Mouse (Mus musculus) lung, postnatal 25 days (tissue): ENCODE results near the gene Tbc1d23.
A peak's percentile ranks its signal among the peaks of the same experiment; 100 is the strongest.
"Not testable (repeated sequence)": the region's sequence is repeated elsewhere in the genome, so short reads cannot be mapped to it uniquely, and the experiment has no call there.

ENCODE experiments used
- DNase-seq: peaks from one replicate; pipeline ENCODE4 v3.0.0; 2022; ENCODE audit warnings: low spot score

Gene Tbc1d23

GRCm38 (mm10) chr16:57215957-57216356, 15.3 kb downstream of the Tbc1d23 start:
- DNase-seq = peak; percentile 24

DNA sequence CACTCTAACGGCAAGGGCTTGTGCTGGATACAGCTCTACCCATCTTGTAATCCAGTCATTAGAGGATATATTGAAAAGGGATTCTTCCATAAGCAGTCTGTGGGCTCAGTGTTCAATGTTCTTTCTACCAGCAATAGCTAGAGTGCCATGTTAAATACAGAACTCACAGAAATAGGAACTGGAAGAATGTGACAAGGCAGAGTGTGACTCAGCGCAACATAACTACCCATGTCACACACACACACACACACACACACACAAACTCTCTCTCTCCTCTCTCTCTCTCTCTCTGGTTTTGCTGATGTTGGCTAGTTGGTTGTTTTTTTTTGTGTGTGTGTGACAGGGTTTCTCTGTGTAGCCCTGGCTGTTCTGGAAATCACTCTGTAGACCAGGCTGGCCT, 20.3 kb downstream of the Tbc1d23 start:
- DNase-seq = no peak

DNA sequence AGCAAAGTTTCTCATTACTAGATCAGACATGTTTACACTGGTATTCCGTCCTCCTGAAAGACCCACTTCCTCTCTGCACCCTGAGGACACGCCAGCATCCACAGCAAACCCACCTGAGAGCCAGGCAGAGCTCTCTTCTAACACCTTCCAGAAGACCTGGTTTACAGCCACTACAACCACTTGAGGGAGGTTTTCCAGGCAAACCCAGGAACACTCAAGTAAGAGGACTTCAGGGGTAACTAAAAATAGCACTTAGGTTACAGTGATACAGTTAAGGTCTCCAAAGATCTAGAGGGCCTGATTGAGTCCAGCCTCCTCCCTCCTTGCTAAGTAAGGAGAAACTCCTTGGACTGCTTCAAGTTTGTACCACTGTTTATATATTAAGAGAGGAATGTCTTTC, 23.0 kb downstream of the Tbc1d23 start:
- DNase-seq = peak; percentile 64

DNA sequence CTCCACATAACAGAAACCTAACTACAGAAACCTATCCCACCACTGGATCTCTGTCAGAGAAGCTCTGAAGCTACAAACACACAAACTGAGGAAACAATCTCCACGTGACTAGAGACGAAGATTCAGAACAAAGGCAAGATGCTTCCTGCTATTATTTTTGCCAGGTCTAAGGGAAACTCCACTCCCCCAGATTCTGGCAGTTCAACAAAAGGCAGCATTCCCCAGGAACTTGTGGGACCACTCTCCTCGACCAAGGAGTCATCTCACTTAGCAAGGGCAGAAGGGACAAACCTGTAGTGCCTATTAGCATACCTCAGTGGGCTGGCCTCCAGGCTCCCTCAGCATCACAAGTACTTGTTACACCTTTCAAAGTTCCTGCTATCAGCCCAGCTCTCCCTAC, 34.0 kb downstream of the Tbc1d23 start:
- DNase-seq = no peak

DNA sequence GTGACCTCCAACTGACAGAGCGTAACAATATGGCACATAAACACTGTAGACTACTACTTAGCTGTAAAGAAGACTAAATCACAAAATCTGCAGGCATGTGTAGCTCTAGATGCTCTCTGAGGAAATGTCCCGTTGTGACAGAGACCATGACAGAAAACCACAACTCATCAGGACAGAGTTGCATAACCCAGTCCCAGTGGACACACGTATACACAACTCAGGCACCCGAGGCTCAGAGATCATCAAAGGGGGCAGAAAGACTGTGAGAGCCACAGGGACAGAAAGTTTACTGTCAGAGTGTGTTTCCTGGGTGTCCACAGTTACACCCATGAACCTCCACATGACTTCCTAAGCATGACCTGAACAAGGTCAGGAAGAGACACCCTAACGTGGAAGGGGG, 34.7 kb downstream of the Tbc1d23 start:
- no peak for DNase-seq

- DNase-seq = no peak
Measured at GRCm38 (mm10) chr16:57191214-57191613, 40.1 kb downstream of the Tbc1d23 start.

DNA sequence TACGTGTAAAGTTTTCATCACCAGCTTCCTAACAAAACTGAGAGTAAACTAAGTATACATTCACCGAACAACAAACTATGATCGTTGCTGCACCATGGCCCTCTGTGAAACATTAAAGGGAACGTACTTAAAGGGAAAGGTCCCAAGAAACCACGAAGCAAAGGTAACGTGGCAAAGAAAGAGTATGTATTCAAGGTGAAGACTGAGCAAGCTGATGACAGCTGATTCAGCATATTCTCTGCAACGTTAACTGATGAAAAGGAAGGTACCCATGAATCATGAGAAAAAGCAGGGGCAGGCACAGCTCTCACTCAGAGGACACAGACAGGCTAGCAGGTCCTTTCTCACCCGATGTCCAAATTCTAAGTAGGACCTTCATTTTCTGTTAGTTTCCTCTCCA, 40.9 kb downstream of the Tbc1d23 start:
- no peak for DNase-seq

DNA sequence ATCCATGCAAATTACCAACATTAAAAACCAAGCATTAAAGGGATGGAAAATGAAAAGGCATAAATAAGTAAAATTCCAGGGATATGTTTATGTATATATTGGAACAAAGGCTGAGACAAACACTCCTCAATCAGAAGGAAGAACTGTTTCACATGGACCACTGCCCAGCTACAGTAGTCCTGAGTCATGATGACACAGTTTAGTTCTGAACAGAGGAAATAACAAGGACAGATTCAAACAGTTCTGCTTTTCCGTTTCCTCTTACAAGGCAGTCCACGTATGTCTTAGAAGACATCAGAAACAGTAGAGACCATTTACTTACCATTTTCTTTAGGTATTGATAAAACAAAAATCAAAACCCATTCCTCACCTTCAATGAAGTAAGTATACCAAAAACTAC, 41.8 kb downstream of the Tbc1d23 start:
- peak; percentile 28 for DNase-seq

GRCm38 (mm10) chr16:57186618-57187017, 44.7 kb downstream of the Tbc1d23 start:
- no peak for DNase-seq

DNA sequence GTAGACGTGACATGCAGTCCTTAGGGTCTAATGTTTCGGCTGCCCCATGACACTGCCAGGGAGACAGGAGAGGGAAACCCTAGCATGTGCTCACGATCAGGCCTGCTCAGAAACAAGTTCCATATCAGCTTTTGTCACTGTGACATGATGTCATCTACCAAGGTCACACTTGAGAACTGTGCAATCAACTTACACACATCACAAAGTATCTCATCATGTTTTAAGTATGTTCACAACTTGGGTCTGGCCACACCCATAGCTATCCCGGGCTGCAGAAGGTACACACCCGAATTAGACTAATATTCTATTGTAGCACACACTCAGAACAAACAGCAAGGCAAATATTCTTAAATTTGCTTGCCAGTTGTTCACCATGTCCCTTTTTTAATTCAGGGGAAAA, 49.3 kb downstream of the Tbc1d23 start:
- DNase-seq = no peak

GRCm38 (mm10) chr16:57181180-57181579, 50.1 kb downstream of the Tbc1d23 start:
- DNase-seq = peak; percentile 16

GRCm38 (mm10) chr16:57177664-57178063, 53.6 kb downstream of the Tbc1d23 start:
- no peak for DNase-seq

DNA sequence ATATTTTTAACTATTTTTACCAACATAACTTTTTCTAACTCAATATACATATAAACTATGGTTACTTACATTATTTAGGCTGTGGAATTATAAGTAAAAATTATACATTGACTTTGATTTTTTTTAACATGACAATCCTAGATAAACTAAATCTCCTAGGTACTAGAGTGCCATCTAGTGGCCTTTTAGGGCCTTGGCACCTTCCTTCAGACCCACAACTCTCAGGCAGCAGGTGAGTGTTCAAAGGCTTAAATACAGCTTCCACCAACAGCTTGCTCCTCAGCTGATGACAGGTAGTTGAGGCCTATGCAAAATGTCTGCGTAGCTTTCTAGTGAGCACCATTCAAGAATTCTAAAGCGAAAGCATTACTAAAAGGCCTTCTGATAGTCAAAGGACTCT, 54.0 kb downstream of the Tbc1d23 start:
- DNase-seq = peak; percentile 51

GRCm38 (mm10) chr16:57176276-57176675, 55.0 kb downstream of the Tbc1d23 start:
- no peak for DNase-seq

- DNase-seq = no peak
Measured at GRCm38 (mm10) chr16:57175751-57176150, 55.6 kb downstream of the Tbc1d23 start.

GRCm38 (mm10) chr16:57174480-57174879, 56.8 kb downstream of the Tbc1d23 start:
- not testable (repeated sequence) for DNase-seq

- DNase-seq = no peak
Measured at GRCm38 (mm10) chr16:57171570-57171969, 59.7 kb downstream of the Tbc1d23 start.

GRCm38 (mm10) chr16:57171161-57171560, 60.1 kb downstream of the Tbc1d23 start:
- no peak for DNase-seq

GRCm38 (mm10) chr16:57168236-57168635, 63.1 kb downstream of the Tbc1d23 start:
- no peak for DNase-seq

DNA sequence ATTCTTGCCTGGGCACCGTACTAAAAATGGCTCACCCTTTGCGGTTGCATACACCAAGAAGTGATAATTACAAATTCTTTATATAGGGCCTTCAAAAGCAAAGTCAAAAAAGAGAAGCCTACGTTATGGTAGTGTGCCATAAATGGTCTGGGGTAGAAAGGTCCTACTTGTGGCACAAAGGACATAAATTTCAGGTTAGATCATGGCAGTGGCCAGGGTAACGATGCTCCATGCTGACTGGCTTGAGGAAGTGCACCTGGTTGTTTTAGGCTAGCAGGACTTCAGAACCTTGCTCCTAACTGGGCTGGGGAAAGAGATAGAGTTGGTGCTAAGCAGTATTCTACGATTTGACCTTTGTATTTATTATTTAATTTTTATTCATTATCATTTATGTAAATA, 63.8 kb downstream of the Tbc1d23 start:
- DNase-seq = no peak

DNA sequence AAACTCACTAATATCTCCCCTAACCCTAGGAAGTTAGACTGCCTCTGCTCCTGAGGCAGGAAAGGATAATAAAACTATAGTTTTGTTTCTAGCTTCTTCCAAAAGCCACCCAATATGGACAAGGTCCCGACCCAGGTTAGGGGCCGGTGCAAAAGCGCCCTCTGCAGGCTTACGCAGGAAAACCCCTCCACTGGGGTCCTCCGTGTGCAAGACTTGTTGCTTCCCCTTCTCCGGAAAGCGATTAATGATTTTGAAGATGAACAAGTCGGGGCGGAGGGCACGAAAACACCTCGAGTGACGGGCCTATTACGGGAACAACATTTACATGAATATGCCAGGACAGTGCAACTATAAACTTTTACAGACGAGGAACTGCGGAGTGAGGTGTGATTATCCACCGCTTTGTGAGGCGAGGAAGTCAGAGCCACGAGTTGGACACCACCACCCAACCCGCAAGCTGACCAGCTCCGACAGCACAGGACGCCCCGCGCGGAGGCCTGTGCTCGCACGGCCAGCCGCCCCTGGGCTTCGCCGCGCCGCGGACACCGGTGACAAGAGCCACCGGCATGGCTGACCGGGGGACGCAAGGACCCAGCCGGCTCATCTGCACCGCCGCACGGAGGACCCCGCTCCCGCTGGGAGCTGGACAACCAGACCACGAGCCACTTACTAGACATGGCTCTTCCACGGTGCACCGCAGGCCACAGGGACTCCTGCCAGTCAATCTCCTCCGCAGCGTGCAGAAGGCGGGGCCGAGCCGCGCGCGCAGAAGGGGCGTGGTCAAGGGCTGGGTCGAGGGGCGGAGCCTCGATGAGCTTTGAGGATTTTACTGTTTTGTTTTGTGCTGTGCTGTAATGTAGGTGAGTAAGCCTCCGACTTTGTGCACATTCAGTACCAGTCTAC, 64.4 kb downstream of the Tbc1d23 start, which contains the start of gene Nit2:
Gene Nit2 (minus strand): TSS at position 731 of the 903 bp plus-strand sequence.
- DNase-seq = peak; percentile 94

DNA sequence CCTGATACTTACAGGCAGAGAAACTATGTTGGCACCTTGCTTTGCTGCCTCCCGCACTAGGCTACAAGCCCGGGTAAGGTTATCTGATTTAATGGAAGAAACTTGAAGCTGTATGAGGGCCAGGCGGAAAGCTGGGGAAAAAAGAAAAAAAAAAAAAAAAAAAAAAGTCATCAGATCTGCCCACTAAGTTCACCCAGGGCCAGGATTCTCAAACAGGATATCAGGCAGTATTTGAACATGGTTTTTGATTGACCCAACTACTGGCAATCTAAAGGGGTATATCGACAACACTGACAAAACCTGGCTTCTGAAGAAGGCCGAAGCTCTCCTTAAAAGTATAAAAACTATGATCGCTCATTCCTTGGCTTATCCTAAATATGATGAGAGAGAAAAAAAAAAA, 65.2 kb downstream of the Tbc1d23 start:
- no peak for DNase-seq

GRCm38 (mm10) chr16:57165157-57165556, 66.1 kb downstream of the Tbc1d23 start:
- no peak for DNase-seq

DNA sequence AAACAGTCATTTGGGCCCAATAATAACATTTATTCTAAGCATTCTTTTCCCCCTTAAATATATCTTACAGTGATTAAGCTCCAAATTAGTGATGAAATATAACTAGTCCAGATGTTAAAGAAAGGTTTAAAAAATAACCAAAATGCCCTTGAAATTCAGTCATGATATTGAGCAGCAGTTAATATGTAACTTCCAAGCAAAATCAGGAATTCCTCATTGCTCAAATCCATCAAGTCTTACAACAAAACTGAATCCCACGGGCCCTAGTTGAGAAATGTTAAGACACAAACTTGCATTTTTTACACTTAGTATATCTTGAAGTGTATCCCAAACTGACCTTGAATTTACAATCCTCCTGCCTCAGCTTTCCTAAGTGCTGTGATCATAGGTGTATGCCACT, 67.6 kb downstream of the Tbc1d23 start:
- DNase-seq = no peak
